Mouse (Mus musculus) kidney, postnatal 25 days (tissue): ENCODE measurements around the gene Fut2.

Experiments used
- DNase-seq, 2 experiments: peaks; one replicate each; pipeline ENCODE4 v3.0.0; 2021; ENCODE audit warnings: mixed read lengths in 2 of 2

Gene Fut2

DNA sequence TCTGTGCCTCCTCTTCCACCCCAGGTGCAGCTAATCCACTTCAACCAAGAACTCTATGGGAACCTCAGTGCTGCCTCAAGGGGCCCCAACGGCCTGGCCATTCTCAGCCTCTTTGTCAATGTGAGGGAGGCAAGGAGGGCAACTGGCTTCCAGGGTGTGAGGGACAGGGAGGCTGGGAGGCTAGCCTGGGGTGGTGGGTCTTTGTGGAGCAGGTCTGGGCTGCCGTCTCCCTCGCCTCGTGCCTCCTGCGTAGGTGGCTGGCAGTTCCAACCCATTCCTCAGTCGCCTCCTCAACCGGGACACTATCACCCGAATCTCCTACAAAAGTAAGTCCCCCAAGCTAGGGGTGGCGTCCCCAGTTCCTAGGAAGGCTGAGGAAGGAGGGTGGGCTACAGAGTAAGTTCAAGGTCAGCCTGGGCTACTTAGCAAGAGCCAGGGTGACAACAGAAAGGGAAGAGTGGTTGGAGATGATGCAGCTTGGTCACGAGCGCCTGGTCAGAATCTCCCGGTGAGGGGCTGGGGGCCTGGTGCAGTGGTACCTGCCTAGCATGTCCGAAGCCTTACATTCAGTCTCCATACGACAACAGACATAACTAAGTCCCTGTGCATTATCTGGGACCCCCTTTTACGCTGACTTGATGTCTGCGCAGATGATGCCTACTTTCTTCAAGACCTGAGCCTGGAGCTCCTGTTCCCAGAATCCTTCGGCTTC is 36.8 kb upstream of the Fut2 start:
- peak in 1 of 2 experiments; percentile 49 for DNase-seq

- DNase-seq: peak in 1 of 2 experiments; percentile 46
Measured at GRCm38 (mm10) chr7:45702316-45702715, 36.1 kb upstream of the Fut2 start.

- peak in 1 of 2 experiments; percentile 54 for DNase-seq
Measured at GRCm38 (mm10) chr7:45701607-45702006, 35.4 kb upstream of the Fut2 start.

GRCm38 (mm10) chr7:45701072-45701471 is 34.9 kb upstream of the Fut2 start:
- DNase-seq: peak in 1 of 2 experiments; percentile 65

DNA sequence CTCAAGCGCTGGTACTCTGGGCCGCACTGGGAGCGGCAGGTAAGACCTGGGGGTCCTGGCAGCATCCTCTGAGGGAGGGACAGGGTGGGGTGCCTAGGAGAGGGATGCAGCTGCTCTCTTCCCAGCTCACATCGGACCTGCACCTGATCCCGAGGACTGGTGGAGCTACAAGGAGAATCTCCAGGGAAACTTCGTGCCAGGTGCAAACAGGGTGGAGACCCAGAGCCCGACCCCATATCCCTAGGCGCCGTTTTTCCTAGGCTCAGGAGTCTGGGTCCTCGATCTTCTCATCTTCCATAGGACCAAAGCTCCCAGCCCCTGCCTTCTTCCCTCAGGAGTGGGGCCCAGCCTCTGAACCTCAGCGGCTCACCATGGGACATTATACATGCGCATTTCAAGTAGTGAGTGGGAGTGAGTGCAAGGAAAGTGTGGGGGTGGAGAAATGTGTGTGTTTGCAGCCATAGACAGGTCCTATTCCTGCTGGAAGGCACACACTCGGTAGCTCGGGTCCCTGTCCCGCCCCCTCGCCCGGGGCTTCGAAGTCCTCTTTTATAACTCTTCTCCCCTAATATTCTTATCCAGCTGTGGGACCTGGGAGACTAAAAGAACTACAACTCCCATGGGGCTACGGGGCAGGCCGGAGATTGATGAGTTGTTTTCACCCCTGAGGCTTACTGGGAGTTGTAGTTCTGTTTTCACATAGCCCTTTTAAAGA is 34.3 kb upstream of the Fut2 start:
- DNase-seq: peak; percentile 86 to 87

GRCm38 (mm10) chr7:45699523-45700141 is 33.4 kb upstream of the Fut2 start, which contains the start of gene Car11:
Car11 (plus strand) TSS chr7:45699843.
- DNase-seq: peak in 1 of 2 experiments; percentile 49

DNA sequence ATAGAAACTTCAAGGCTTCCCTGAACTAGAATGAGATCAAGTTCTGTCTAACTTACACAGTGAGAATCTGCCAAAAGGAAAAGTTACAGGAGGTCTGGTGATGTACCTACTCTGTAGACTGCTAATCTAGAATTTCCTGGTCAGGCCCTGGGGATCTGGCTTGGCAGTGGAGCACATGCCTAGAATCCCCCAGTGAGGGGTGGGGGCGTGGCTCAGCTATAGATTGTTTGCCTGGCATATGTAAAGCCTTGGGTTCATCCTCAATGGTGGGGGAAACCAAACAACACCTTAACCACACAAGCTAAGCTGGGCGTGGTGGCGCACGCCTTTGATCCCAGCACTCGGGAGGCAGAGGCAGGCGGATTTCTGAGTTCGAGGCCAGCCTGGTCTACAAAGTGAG is 31.7 kb upstream of the Fut2 start:
- DNase-seq: no peak

- no peak for DNase-seq
Measured at GRCm38 (mm10) chr7:45695098-45695497, 28.9 kb upstream of the Fut2 start.

GRCm38 (mm10) chr7:45693921-45694591 is 27.9 kb upstream of the Fut2 start, which contains the start of gene Sec1:
Sec1 (minus strand) TSS chr7:45694402.
- no peak for DNase-seq

- DNase-seq: no peak
Measured at GRCm38 (mm10) chr7:45692364-45692763, 26.2 kb upstream of the Fut2 start.

- DNase-seq: no peak
Measured at GRCm38 (mm10) chr7:45689800-45690199, 23.6 kb upstream of the Fut2 start.

- no peak for DNase-seq
Measured at GRCm38 (mm10) chr7:45689099-45689498, 22.9 kb upstream of the Fut2 start.

GRCm38 (mm10) chr7:45686841-45687240 is 20.6 kb upstream of the Fut2 start:
- DNase-seq: peak in 1 of 2 experiments; percentile 33

GRCm38 (mm10) chr7:45685811-45686210 is 19.6 kb upstream of the Fut2 start:
- DNase-seq: no peak

DNA sequence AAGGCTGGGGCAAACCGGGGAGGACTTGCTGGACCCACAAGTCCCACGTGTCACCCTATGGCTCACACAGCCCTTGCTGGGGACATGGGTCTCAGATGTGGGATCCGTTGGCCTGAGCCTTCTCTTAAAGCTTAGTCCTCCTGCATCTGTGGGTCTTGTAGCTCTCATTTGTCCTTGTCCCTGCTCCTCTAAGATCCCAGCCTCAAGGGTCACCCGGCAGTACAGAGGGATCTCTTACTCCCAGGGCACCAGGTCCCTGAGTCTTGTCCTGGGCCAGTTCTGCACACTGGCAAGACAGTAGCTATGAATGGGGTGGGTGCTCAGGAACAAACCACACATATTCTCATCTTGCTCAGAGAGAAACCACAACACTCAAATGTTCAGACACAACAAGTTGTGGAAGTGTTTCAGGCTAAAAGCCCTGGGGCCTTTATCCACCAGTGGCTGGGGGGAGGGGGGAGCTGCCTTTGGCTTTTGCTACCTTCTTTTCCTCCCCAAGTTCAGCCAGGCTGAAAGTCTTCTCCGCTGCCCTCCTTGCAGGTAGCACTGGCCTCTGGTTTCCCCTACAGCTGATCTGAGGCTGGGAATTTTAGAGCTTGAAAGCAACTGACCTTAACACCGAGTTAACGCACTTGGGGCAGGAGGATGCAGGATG is 17.3 kb upstream of the Fut2 start, which contains the start of gene Ntn5:
TSS of gene Ntn5 (plus strand) at position 627 of the 655 bp plus-strand sequence.
- no peak for DNase-seq

- DNase-seq: peak; percentile 91 to 93
Measured at GRCm38 (mm10) chr7:45682144-45683126, 16.2 kb upstream of the Fut2 start.

- no peak for DNase-seq
Measured at GRCm38 (mm10) chr7:45681046-45681736, 15.0 kb upstream of the Fut2 start.

DNA sequence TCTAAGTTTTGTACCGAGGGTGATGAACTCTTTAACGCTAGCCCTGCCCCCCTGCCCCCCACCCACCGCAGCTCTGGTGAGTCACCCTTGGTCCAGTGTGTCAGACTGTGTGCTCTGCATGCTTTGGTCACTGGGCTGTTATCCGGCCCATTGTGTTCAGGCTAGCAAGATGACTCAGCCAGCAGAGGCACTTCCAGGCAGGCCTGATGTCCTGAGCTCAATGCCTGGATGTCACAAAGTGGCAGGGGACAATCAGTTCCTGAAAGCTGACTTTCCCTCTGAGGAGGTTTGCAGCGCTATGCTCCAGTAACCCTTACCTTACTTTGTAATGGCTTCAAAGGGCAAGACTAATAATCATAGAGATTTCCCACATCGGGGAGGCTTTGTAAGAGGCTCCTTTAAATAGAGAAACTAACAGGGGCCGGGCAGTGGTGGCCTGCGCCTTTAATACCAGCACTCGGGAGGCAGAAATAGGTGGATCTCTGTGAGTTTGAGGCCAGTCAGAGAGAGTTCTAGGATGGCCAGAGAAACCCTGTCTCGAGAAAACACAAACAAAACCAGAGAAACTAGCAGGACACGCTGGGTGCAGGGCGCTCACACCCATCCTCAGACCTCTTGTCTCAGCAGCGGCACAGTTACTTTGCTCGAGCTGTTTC is 13.9 kb upstream of the Fut2 start:
- peak; percentile 35 to 74 for DNase-seq

- no peak for DNase-seq
Measured at GRCm38 (mm10) chr7:45678513-45678912, 12.3 kb upstream of the Fut2 start.
